Mouse (Mus musculus): ENCODE data around the gene Poc1b.

GRCm38 (mm10) chr10:99081569-99081990, 25.3 kb upstream of the Poc1b start:
- TF ChIP-seq CTCF (IDR thresholded peaks at IDR 0.05), result no peak
- TF ChIP-seq EP300 (IDR thresholded peaks at IDR 0.05; ENCODE audit: insufficient read depth, low read depth, low read length), result no peak
- no peak for TF ChIP-seq POLR2A (IDR thresholded peaks at IDR 0.05; ENCODE audit: insufficient read depth, low read depth, low read length)
